Mouse (Mus musculus) midbrain, postnatal 0 days (tissue): ENCODE data around the gene Chst4. TPM values are rescaled to one million over a fixed set of nuclear protein-coding genes. Genes with fewer than 3 reads are reported as not detected.

Experiments used
- ATAC-seq: fragments of 200-750 bp; cut with Nextera tagmentation; 2 replicates; pipeline ENCODE4 v1.8.0; 2017; ENCODE audit warnings: moderate number of reproducible peaks, mild to moderate bottlenecking, moderate TSS enrichment, moderate library complexity; ENCODE audit not compliant: low FRiP score
- DNase-seq: peaks from one replicate; pipeline ENCODE4 v3.0.0-alpha.2; 2015; ENCODE audit warnings: low spot score
- H3K27ac ChIP-seq: fragments of 300-500 bp; sonication (generic); 2 replicates; pipeline ENCODE4 v1.5.1; 2014; ENCODE audit warnings: low read depth, mild to moderate bottlenecking, low read length, mixed read lengths
- H3K27me3 ChIP-seq: fragments of 300-500 bp; sonication (generic); 2 replicates; pipeline ENCODE4 v1.6.1; 2014; ENCODE audit warnings: low read length, control low read depth, mixed read lengths; ENCODE audit not compliant: insufficient read depth
- H3K36me3 ChIP-seq: fragments of 300-500 bp; sonication (generic); 2 replicates; pipeline ENCODE4 v1.6.1; 2014; ENCODE audit warnings: low read length, control low read depth, mixed read lengths; ENCODE audit not compliant: insufficient read depth
- H3K4me1 ChIP-seq: fragments of 300-500 bp; sonication (generic); 2 replicates; pipeline ENCODE4 v1.6.1; 2014; ENCODE audit warnings: mild to moderate bottlenecking, control low read depth, antibody characterized with exemption, low read length, mixed read lengths; ENCODE audit not compliant: insufficient read depth
- H3K4me2 ChIP-seq: fragments of 300-500 bp; sonication (generic); 2 replicates; pipeline ENCODE4 v1.6.1; 2014; ENCODE audit warnings: low read depth, mild to moderate bottlenecking, low read length, mixed read lengths; ENCODE audit not compliant: poor library complexity, severe bottlenecking
- H3K4me3 ChIP-seq: fragments of 300-500 bp; sonication (generic); 2 replicates; pipeline ENCODE4 v1.5.1; 2014; ENCODE audit warnings: low read depth, mild to moderate bottlenecking, low read length, moderate library complexity
- H3K9ac ChIP-seq: fragments of 300-500 bp; sonication (generic); replicated peaks from 2 replicates; pipeline ENCODE4 v1.6.1; 2014; ENCODE audit warnings: mild to moderate bottlenecking, low read length, moderate library complexity, mixed read lengths; ENCODE audit not compliant: poor library complexity, severe bottlenecking
- H3K9me3 ChIP-seq: fragments of 300-500 bp; sonication (generic); 2 replicates; pipeline ENCODE4 v1.6.1; 2016; ENCODE audit warnings: low read length, control low read depth
- CTCF ChIP-seq: IDR thresholded peaks from 2 replicates; pipeline ENCODE4 v1.5.1; 2016; ENCODE audit warnings: antibody characterized with exemption, mild to moderate bottlenecking
- WGBS: fragments of 180-500 bp; shearing (Covaris S2); extraction: QIAGEN DNeasy Blood & Tissue Kit; methylation state at CpG from one replicate; pipeline ENCODE4 v1.1.7; 2014; 5-methylcytosine and 5-hydroxymethylcytosine counted together
- polyA plus RNA-seq: library from polyadenylated mRNA; unstranded; fragments of >200 nt; fragmentation: Nextera tagmentation; extraction: Ambion mirVana; gene quantifications from 2 replicates; pipeline ENCODE4 v1.2.1, GENCODE M21; 2015
- total RNA-seq: library from RNA; depleted of rRNA; stranded (reverse); fragments of >200 nt; gene quantifications from 2 replicates; pipeline ENCODE4 v1.2.3, GENCODE M21; 2014

The Chst4 gene
- total and polyA plus RNA-seq, 2 experiments from 2014 or later: not detected

- Histone ChIP-seq H3K9me3 (no peaks in the 10 kb centered on the region), H3K27ac (no peak overlapping the region), H3K4me2 (no peak overlapping the region), H3K9ac (no peak overlapping the region), H3K4me1 (no peaks in the 10 kb centered on the region), H3K4me3 (no peak overlapping the region), H3K36me3 (no peaks in the 10 kb centered on the region), H3K27me3 (no peaks in the 10 kb centered on the region)
- ATAC-seq: no peak
- no peak for DNase-seq
- WGBS: 84% methylated on average over 4 of the region's 4 CpGs
- no peak for TF ChIP-seq CTCF
Observed at GRCm38 (mm10) chr8:110069706-110070105, 30.2 kb upstream of the Chst4 start.

DNA sequence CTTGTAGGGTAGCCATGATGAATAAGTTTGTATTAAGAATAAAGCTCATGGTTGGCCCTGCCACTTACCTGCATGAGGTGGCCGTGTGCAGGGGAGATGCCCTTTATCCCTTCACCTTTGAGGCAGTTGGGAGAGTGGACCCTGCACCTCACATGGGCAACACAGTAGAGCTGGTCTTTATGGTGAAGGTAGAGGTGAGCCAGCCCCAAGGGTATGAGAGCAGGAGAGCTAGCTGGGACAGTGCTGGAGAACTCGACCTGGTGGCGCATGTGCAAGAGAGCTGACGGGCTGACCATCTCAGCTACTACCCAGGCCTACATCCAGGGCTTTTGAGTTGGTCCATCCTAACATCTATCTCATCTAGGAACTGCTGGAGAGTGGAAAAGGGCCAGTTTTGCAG, 26.1 kb upstream of the Chst4 start:
- no peak for ATAC-seq
- TF ChIP-seq CTCF: no peak

DNA sequence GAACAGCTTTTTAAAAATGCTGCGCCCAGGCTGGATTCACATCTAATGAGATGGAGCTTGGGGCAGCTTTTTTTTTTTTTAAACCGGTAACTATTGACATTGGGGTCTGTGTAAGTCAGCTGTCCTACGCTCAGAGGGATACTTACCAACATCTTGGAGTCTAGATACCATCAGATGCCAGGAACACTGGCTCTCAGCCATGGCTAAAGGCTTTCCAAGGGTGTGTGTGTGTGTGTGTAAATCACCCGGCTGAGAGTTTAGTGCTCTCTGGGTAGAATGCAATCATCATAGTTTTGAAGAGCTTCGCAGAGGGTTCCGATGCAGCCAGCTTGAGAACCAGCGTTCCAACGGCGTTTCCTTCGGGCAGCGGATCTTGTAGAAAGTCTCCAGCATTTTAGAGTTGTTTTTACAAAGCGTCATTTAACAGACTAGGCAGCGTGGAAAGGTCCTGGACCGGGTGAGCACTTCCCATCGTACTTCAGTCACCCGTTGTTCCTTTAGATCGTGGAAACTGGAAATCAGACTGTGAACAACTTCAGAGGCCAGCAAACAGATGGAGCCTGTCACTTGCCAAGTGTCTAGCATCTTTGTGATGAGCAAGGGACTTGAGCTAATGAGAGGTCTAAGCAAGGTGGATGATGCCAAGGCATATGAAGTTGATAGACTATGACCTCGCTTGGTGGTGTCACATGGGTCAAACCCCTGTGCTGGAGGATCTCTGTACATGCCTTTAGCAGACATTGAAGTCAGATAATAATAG, 25.2 kb upstream of the Chst4 start:
- Histone ChIP-seq H3K4me2 (no peak overlapping the region), H3K27ac (no peak overlapping the region), H3K4me3 (no peak overlapping the region), H3K27me3 (no peaks in the 10 kb centered on the region), H3K4me1 (no peaks in the 10 kb centered on the region), H3K9me3 (no peaks in the 10 kb centered on the region), H3K9ac (no peak overlapping the region), H3K36me3 (no peaks in the 10 kb centered on the region)
- DNase-seq (peak; percentile 10), ATAC-seq (no peak)
- TF ChIP-seq CTCF: no peak
- WGBS: 92% methylated on average over 18 of the region's 18 CpGs

More for the DNA sequence above, 26.1 kb upstream of the Chst4 start:
- Histone ChIP-seq H3K36me3 (no peaks in the 10 kb centered on the region), H3K27ac (no peak overlapping the region), H3K9ac (no peak overlapping the region), H3K4me1 (no peaks in the 10 kb centered on the region), H3K27me3 (no peaks in the 10 kb centered on the region), H3K4me2 (no peak overlapping the region), H3K4me3 (no peak overlapping the region), H3K9me3 (no peaks in the 10 kb centered on the region)
- no peak for DNase-seq
- 89% methylated on average over 4 of the region's 4 CpGs for WGBS

DNA sequence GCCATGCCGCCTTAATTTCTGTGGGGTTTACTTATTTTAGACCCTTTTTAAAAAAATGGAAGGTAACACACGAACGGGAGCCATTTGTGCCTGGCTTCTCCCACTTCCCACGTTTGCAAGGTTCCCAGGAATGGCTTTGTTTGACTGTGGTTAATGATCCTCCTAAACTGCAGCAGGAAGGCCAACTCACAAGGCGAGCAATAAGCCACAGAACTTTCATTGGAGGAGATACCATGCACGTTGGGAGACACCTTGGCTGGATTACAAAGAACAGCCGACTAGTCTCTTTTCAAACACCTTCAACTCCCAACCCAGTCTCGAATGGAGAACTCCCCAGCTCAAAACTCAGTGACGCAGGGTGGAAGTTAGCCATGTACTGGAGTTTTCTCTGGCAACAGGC, 24.6 kb upstream of the Chst4 start:
- ATAC-seq (no peak), DNase-seq (no peak)
- no peaks in the 10 kb centered on the region for H3K27me3 ChIP-seq
- H3K36me3 ChIP-seq: no peaks in the 10 kb centered on the region
- WGBS: 80% methylated on average over 9 of the region's 9 CpGs
- no peak overlapping the region for H3K4me2 ChIP-seq
- no peaks in the 10 kb centered on the region for H3K4me1 ChIP-seq
- no peak overlapping the region for H3K27ac ChIP-seq
- no peak overlapping the region for H3K9ac ChIP-seq
- no peak overlapping the region for H3K4me3 ChIP-seq
- no peaks in the 10 kb centered on the region for H3K9me3 ChIP-seq
- TF ChIP-seq CTCF: no peak

GRCm38 (mm10) chr8:110058207-110058606, 18.7 kb upstream of the Chst4 start:
- no peak overlapping the region for H3K27ac ChIP-seq

GRCm38 (mm10) chr8:110051208-110051607, 11.7 kb upstream of the Chst4 start:
- 84% methylated on average over 6 of the region's 6 CpGs for WGBS
- no peak for ATAC-seq
- H3K9me3 ChIP-seq: no peaks in the 10 kb centered on the region
- no peak for TF ChIP-seq CTCF
- H3K36me3 ChIP-seq: no peaks in the 10 kb centered on the region
- H3K4me3 ChIP-seq: no peak overlapping the region
- H3K4me2 ChIP-seq: no peak overlapping the region
- no peaks in the 10 kb centered on the region for H3K27me3 ChIP-seq
- no peak for DNase-seq
- no peak overlapping the region for H3K27ac ChIP-seq
- no peaks in the 10 kb centered on the region for H3K4me1 ChIP-seq
- no peak overlapping the region for H3K9ac ChIP-seq

More at GRCm38 (mm10) chr8:110058207-110058606, 18.7 kb upstream of the Chst4 start:
- Histone ChIP-seq H3K9ac (no peak overlapping the region), H3K4me1 (no peaks in the 10 kb centered on the region), H3K9me3 (no peaks in the 10 kb centered on the region), H3K4me3 (no peak overlapping the region), H3K4me2 (no peak overlapping the region), H3K36me3 (no peaks in the 10 kb centered on the region), H3K27me3 (no peaks in the 10 kb centered on the region)
- WGBS: 71% methylated on average over 8 of the region's 8 CpGs
- DNase-seq: no peak
- TF ChIP-seq CTCF: no peak
- ATAC-seq: no peak
